Mouse (Mus musculus) heart, adult 9 months (tissue): ENCODE measurements around the gene Hcn3.

Experiments
- DNase-seq, 2 experiments: peaks; one replicate each; pipeline ENCODE4 v3.0.0; 2022; ENCODE audit warnings: low spot score in 2 of 2

Gene Hcn3

DNA sequence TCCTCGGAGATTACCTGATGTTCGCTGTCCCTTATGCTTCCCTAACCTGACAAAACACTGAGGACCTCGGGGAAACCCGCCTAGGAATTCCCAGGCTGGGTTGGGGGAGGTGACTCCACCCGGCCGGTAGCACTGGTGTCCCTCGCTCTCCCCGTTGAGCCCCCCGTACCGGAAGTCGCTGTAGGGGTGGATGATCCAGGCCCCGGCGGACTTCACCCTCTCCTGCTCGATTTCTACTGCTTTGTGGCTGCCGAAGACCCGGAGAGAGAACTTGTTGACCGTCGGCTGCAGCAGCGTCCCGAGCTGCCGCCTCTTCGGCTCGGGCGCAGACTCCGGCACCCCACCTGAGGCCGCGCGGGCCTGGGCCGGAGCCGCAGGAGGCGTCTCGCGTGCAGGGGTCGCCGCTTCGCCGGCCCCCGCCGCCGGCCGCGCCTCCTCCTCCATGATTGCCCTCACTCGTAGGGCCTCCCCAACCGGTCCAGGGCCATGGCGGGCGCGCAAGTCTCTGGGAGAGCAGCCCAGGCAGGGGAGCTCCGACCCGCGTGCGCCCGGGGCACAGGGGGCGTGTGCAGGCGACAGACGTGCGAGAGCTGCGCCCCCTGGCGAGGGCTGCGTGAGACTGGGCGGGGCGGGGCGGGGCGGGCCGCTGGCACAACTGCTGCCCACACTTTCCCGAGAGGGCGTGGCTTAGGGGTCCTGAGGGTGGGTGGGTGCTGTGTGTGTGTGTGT, at the start of gene Hcn3:
TSS of gene Hcn3 (minus strand) at position 581 of the 729 bp plus-strand sequence.
- DNase-seq, result no peak

DNA sequence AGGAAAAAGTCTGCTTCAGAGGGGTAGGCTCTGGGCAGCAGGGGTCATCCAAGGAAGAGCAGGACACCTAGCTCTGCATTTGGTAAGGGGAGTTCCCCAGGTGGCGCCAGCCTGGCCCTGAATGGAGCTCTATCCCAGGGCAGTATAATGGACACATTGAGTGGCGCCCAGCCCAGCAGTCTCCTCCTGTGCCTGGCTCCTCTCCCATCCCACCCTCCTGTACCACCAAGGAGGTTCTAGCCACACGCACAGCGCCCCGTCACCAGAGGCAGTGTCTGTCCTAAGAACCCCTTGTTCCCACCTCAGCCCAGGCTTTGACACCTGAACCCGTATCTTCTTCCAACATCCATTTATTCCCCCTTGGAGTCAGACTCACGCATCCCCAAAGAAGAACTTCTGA, 49.7 kb upstream of the Hcn3 start:
- DNase-seq, result no peak

DNA sequence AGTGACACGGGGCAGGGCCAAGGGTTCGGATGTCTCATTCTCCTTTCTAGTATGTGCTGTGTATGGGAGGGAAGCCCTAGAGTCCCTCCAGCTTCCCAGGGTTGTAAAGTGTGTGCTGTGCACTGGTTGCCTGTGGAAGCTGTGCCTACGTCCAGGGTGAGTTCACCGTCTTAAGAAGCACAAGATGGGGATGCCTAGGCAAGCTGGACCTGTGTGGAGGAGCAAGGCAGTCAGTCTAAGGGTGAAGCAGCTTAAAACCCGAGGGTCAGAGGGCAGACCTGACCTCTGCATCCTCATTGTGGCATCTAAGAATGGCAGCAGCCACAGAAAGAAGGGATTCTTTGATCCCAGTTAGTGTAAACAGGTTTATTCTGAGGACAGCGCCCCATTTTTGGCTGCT, 48.7 kb upstream of the Hcn3 start:
- DNase-seq, result no peak

DNA sequence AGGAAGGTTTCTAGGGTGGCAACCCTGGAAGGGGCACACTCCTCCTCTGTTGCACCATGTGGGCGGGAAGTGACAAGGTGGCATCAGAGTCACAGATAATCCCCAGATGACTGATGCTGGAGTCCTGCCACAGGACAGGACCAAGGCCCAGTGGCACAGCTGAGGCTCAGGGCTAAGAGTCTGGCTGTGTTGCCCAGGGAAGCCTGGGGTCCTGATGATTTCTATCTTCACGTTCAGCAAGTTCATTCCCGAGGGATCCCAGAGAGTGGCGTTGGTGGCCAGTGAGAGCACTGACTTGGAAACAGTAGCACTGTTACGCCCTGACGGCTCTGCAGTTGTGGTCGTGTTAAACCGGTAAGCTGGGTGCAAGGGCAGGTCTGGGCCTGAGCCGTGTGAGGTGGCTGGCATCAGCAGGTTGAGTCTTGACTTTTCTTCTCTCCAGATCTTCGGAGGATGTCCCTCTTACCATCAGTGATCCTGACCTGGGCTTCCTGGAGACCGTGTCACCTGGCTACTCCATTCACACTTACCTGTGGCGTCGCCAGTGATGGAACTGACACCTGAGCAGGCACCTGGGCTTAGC, 48.2 kb upstream of the Hcn3 start:
- no peak for DNase-seq

GRCm38 (mm10) chr3:89206695-89207094, 46.7 kb upstream of the Hcn3 start:
- DNase-seq, result no peak

DNA sequence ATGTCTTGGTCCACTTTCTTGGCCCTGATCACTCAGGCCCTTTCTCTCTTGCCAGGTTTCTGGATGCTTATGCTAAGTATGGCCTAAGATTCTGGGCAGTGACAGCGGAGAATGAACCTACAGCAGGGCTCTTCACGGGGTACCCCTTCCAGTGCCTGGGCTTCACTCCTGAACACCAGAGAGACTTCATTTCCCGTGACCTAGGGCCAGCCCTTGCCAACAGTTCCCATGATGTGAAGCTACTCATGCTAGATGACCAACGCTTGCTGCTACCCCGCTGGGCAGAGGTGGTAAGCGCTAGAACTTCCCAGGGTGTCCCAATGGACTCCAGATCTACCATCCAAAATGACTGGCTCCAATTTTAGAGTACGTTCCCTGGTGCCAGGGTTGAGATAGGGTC, 46.1 kb upstream of the Hcn3 start:
- no peak for DNase-seq

DNA sequence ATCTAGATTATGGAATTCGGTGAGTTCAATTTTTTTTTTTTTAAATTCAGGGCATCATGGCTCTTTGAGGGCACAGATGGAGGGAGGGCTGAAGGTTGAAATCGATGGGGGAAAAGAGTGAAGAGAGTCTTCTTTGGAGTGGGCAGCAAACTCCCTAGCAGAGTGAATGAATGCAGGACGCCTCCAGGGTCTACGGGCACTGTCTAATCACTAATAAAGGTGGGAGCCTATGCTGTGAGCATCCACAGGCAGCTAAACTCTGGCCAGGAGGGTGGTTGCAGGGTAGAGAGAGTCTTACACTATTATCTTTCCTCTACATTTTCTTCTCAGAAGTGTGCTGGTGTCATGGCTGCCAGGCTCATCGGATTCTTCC, 43.1 kb upstream of the Hcn3 start:
- DNase-seq, result no peak

DNA sequence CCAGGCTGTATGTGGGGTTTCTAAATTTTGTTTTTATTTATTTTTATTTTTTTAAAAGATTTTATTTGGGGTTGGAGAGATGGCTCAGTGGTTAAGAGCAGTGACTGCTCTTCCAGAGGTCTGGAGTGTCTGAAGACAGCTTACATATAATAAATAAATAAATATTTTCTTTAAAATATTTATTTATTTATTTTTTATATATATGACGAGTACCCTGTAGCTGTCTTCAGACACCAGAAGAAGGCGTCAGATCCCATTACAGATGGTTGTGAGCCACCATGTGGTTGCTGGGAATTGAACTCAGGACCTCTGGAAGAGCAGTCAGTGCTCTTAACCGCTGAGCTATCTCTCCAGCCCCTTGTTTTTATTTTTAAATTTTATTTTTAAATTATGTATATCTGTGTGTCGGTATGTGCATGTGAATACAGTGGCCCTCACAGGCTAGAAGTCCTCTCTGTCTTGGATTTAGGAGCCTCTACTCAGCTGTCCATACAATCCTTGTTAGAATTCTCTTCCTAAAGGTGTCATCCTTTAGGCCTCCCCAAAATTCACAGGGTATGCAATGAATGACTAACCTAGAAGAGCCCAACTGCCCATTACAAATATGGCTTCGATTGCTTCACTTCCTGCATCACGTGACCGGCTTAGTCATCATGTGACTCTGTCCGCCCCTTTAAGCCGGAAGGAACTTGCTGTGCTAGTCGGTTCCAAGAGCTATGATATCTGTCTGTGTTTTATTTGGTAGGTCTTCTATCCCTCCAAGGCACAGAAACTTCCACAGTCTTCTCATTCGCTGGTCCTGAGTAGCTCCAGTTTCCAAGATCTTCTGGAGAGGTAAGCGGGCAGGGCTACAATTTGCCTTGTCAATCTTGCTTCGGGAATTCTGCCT, 42.5 kb upstream of the Hcn3 start, which contains the start of gene Gba:
TSS of gene Gba (plus strand) at position 676 of the 889 bp plus-strand sequence.
- DNase-seq, result peak; percentile 72 to 87

- no peak for DNase-seq
Measured at GRCm38 (mm10) chr3:89199839-89200238, 39.8 kb upstream of the Hcn3 start.

DNA sequence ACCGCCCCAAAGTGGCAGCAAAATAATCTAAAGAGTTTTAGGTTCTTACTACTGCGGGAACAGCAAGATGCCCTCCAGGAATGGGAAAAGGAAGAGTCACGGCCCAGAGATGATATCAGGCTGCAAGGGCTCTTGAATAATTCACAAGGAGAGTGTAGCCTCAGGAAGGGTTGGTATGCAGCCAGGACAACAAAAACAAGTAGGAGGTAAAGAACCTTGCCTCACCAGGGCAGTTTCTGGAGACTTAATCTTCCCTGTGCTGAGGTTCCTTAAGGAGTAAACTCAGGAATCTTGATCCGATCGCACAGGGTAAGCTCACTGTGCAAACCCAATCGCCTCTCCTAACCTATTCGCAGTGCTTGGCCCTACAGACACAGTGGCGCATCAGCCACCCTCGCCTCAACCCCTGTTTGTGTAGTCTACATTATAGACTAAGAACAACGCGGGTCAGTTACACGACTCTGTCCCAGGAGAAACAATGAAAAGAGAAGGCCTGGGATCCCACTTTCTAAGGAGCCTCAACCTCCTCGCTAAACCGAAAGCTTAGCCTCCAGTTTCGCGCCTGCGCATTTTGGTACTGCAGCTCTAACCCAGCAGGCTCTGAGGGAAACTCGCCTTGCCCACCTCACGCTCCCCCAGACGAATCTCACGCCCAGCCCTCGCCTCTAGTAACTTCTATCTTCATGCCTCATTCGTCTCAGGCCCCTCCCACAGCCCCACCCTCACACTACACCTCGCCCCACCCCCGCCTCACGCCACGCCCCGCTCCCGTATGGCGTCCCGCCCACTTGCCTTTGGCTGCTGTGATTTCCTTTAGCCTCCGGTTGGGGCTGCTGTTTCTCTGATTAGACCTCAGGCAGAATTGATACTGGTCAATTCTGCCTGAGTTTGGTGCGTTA, 36.2 kb upstream of the Hcn3 start:
- DNase-seq, result peak; percentile 90

GRCm38 (mm10) chr3:89193853-89194252, 33.9 kb upstream of the Hcn3 start:
- no peak for DNase-seq

- no peak for DNase-seq
Measured at GRCm38 (mm10) chr3:89193351-89193750, 33.4 kb upstream of the Hcn3 start.

GRCm38 (mm10) chr3:89190436-89190835, 30.4 kb upstream of the Hcn3 start:
- DNase-seq, result no peak

- DNase-seq, result no peak
Measured at GRCm38 (mm10) chr3:89188478-89188875, 28.5 kb upstream of the Hcn3 start.

GRCm38 (mm10) chr3:89187690-89188477, 27.9 kb upstream of the Hcn3 start:
- no peak for DNase-seq

DNA sequence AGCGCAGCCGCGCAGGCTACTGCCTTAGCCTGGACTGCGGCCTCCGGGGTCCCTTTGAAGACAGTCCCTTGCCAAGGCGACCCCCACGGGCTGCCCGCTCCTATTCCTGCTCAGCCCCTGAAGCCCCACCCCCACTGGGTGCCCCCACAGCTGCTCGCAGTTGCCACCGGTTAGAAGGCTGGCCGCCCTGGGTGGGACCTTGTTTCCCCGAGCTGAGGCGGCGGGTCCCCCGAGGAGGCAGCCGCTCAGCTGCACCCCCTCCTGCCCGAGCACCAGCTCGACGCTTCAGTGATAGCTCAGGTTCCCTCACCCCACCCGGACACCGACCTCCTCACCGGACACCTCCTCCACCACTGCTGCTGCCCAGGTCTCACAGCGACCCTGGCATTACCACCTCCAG, 27.2 kb upstream of the Hcn3 start:
- no peak for DNase-seq

DNA sequence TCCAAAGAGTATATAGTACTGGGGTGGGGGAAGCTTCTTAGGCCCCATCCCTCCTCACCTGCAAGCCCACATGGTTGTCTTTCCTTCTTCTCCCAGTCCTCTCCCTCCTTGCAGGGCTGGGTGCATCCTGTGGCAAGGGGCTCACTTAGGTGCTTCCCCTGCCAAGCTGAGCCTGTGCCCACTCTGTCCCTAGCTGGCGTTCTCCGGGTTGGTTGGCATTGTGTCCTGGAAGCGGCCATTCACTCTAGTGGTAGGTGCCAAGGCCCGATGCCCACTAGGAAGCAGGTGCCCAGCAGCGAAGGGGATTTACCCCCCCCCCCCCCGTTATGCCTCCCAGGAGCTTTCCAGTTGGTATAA, 23.9 kb upstream of the Hcn3 start:
- DNase-seq, result no peak

DNA sequence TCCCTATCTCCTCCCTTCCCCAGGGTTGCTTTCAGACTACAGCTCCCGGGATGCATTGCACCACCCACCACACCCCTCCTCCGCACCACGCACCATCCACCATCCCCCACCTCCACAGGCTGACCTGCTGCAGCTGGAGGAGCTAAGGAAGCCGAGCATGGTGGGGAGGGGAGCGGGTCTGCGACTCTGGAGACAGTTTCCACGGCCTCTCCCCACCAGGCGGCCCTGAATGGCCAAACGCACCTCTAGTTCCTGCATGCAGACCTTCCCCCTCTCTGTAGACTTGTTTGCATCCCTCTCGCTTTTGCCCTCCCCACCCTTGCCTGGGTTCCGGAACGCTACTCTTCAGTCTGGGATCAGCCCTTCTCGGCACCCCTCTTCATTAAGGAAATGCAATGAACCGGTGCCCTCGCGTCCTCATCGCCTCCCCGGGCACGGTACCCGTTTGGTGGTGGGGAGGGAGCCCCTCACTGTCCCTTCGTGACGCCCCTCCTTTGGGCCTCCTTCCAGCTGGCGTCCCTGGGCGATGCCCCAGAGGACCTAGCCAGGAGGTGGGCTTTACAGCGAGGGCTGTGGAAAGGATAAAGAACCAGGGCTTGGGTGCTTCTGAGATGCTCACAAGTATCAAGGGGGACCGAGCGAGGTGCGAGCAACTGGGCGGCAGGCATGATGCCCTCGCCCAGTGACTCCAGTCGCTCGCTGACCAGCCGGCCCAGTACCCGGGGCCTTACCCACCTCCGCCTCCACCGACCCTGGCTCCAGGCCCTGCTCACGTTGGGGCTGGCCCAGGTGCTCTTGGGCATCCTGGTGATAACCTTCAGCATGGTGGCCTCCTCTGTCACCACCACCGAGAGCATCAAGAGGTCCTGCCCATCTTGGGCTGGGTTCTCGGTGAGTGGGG, 23.3 kb upstream of the Hcn3 start, which contains the start of gene Fam189b:
TSS of gene Fam189b (plus strand) at position 86 of the 901 bp plus-strand sequence.
- DNase-seq, result peak; percentile 86 to 87

DNA sequence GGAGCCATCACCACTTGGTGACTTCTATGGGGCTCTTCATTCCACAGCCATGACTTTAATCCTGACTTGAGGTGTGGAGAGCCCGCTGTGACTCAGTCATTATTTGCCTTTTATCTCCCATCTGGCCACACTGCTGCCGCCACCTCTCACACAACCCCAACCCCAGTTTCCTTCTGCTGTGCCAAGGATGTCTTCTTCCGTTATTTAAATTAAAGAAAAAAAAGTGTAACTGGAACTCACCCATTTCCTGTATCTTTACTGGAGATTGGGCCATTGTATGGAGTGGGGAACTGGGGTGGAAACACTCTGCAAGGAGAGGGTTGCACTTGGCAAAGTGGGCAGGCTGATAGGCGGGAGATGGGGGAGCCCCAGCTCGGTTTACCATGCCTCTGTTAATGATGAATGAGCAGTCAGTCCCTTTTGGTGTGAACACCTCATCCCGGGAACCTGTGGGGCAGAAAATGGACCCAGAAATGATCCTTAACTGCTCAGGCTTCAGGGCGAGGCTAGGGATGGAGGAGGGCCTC, 22.6 kb upstream of the Hcn3 start:
- no peak for DNase-seq
